Comparison of ENCODE assay signal across 17 mouse cellular contexts in genomic region chr12:104738446-104738845, GRCm38 (mm10). TPM values are rescaled to one million over a fixed set of nuclear protein-coding genes. Genes with fewer than 3 reads are reported as not detected.
DNase-seq lines count a peak whose midpoint lies in the region; ATAC-seq and TF ChIP-seq lines count a peak whose summit lies in the region.
"Had no signal": no experiment of that assay in that cellular context is flagged by ENCODE, and none has a peak within 500 bp of the region (broad histone marks: within the 10 kb centered on the region; RNA-seq: fewer than 3 reads in every experiment).

No protein-coding gene starts in this region.

- H3K36me3 ChIP-seq in forebrain, embryonic 13.5 days (ENCODE audit: poor library complexity, severe bottlenecking), result peaks cover 5% of the 10 kb centered on the region; the same call in 1 of the 2 replicates
- peaks cover 42% of the 10 kb centered on the region for H3K36me3 ChIP-seq in forebrain, embryonic 10.5 days (replicated peaks)
- H3K36me3 ChIP-seq in lung, embryonic 14.5 days (ENCODE audit: insufficient read depth), result peaks cover 17% of the 10 kb centered on the region
- H3K36me3 ChIP-seq: heart, embryonic 15.5 days; midbrain, embryonic 13.5 days; neural tube, embryonic 15.5 days had no signal

- no peak overlapping the region for H3K4me3 ChIP-seq in forebrain, embryonic 13.5 days
- H3K4me3 ChIP-seq in forebrain, embryonic 10.5 days, result no peak overlapping the region
- H3K4me3 ChIP-seq in lung, embryonic 14.5 days (ENCODE audit: low read depth, low read length), result no peak overlapping the region
- H3K4me3 ChIP-seq: heart, embryonic 15.5 days; midbrain, embryonic 13.5 days; myocyte; neural tube, embryonic 15.5 days had no signal

- H3K9me3 ChIP-seq in forebrain, embryonic 13.5 days (replicated peaks), result no peaks in the 10 kb centered on the region
- no peaks in the 10 kb centered on the region for H3K9me3 ChIP-seq in forebrain, embryonic 10.5 days
- no peaks in the 10 kb centered on the region for H3K9me3 ChIP-seq in lung, embryonic 14.5 days (ENCODE audit: low read depth, low read length)
- H3K9me3 ChIP-seq: heart, embryonic 15.5 days; midbrain, embryonic 13.5 days; neural tube, embryonic 15.5 days had no signal

- no peak for DNase-seq in forebrain, embryonic 10.5 days (ENCODE audit: extremely low spot score, low spot score)
- peak; percentile 29 for DNase-seq in lung, embryonic 14.5 days
- no peak for DNase-seq in lung, postnatal 10 days
- DNase-seq in kidney, postnatal 25 days, result peak; percentile 27 to 64
- no peak for DNase-seq in ovary, postnatal 36 days (ENCODE audit: low spot score)
- no peak for DNase-seq in right cerebral cortex, adult 2 months (ENCODE audit: low spot score in 2 of 2)
- DNase-seq: adrenal gland, postnatal 25 days; cerebellum, adult 9-10 months; forebrain, postnatal 0 days; lung, adult 2 months had no signal

- H3K4me1 ChIP-seq in forebrain, embryonic 13.5 days, result peaks cover 92% of the 10 kb centered on the region
- H3K4me1 ChIP-seq in forebrain, embryonic 10.5 days, result peaks cover 95% of the 10 kb centered on the region
- peaks cover 4% of the 10 kb centered on the region; the same call in 1 of the 2 replicates for H3K4me1 ChIP-seq in lung, embryonic 14.5 days (ENCODE audit: insufficient read depth)

- H3K27ac ChIP-seq in forebrain, embryonic 13.5 days, result no peak overlapping the region; the same call in 1 of the 2 replicates
- H3K27ac ChIP-seq in forebrain, embryonic 10.5 days, result no peak overlapping the region
- no peak overlapping the region for H3K27ac ChIP-seq in lung, embryonic 14.5 days (ENCODE audit: low read depth)
- H3K27ac ChIP-seq: heart, embryonic 15.5 days; macrophage; midbrain, embryonic 13.5 days; neural tube, embryonic 15.5 days had no signal

- 0 out of 2 replicates have a peak overlapping the region, but pooled peaks have one; percentile 3 for H3K4me2 ChIP-seq in forebrain, embryonic 13.5 days
- H3K4me2 ChIP-seq in lung, embryonic 14.5 days, result no peak overlapping the region
- H3K4me2 ChIP-seq: heart, embryonic 15.5 days; midbrain, embryonic 13.5 days; neural tube, embryonic 15.5 days had no signal

- WGBS in forebrain, embryonic 13.5 days, result 60% methylated on average over 9 of the region's 9 CpGs
- 76% methylated on average over 9 of the region's 9 CpGs for WGBS in forebrain, embryonic 10.5 days
- 23% methylated on average over 9 of the region's 9 CpGs for WGBS in lung, embryonic 14.5 days

- ATAC-seq in forebrain, embryonic 13.5 days, result no peak
- no peak for ATAC-seq in lung, embryonic 14.5 days (ENCODE audit: insufficient read depth)
- no peak for ATAC-seq in erythroblast, adult 5-6 weeks (replicated peaks; ENCODE audit: low FRiP score, poor library complexity, severe bottlenecking)

- H3K27me3 ChIP-seq in forebrain, embryonic 13.5 days, result no peaks in the 10 kb centered on the region
- no peaks in the 10 kb centered on the region for H3K27me3 ChIP-seq in forebrain, embryonic 10.5 days (ENCODE audit: poor library complexity, severe bottlenecking)
- H3K27me3 ChIP-seq in lung, embryonic 14.5 days (ENCODE audit: insufficient read depth, low read length), result no peaks in the 10 kb centered on the region
- H3K27me3 ChIP-seq: heart, embryonic 15.5 days; midbrain, embryonic 13.5 days; neural tube, embryonic 15.5 days had no signal

- no peak for TF ChIP-seq CTCF in lung, embryonic 14.5 days (IDR thresholded peaks at IDR 0.05; ENCODE audit: low read depth)

- H3K9ac ChIP-seq in forebrain, embryonic 13.5 days, result no peak overlapping the region
- no peak overlapping the region for H3K9ac ChIP-seq in lung, embryonic 14.5 days
- H3K9ac ChIP-seq: forebrain, postnatal 0 days; heart, embryonic 15.5 days; neural tube, embryonic 15.5 days had no signal

RNA-seq across cellular contexts. Expression of gene Dicer1, which starts 13.3 kb away (rescaled TPM):
- polyA plus RNA-seq in forebrain, embryonic 13.5 days (2015; fragmentation: Nextera tagmentation; extraction: Ambion mirVana), result 52.0 and 52.1 TPM in 2 replicates
- polyA plus RNA-seq in forebrain, embryonic 10.5 days (2016; fragmentation: Nextera tagmentation; extraction: Ambion mirVana), result 47.0 and 47.7 TPM in 2 replicates
- polyA plus RNA-seq in lung, embryonic 14.5 days (2014; fragmentation: Nextera tagmentation; extraction: Ambion mirVana), result 21.7 and 23.4 TPM in 2 replicates
- total RNA-seq in erythroblast, adult 5-6 weeks (2015; ENCODE audit: low replicate concordance), result 4.8 and 12.9 TPM in 2 replicates
- 4.4 and 7.8 TPM in 2 replicates for total RNA-seq in erythroblast, adult 5-6 weeks (2017; ENCODE audit: low replicate concordance)

Comparison
In these comparisons a context has a peak if more than half of its experiments do, and no peak if none do; other contexts are left out.
1. DNase-seq: peak in lung, embryonic 14.5 days (single experiment) and kidney, postnatal 25 days (2 of 2); none in forebrain, embryonic 10.5 days (single experiment), lung, postnatal 10 days (single experiment), ovary, postnatal 36 days (single experiment) and right cerebral cortex, adult 2 months (0 of 2).